Comparison of ENCODE assay signal across 12 mouse cellular contexts in genomic region chr2:151530378-151531230, GRCm38 (mm10). TPM values are rescaled to one million over a fixed set of nuclear protein-coding genes. Genes with fewer than 3 reads are reported as not detected.
A peak's percentile ranks its signal among the peaks of the same experiment; 100 is the strongest.
DNase-seq lines count a peak whose midpoint lies in the region; ATAC-seq lines count a peak whose summit lies in the region.
"Had no signal": no experiment of that assay in that cellular context is flagged by ENCODE, and none has a peak within 500 bp of the region (broad histone marks: within the 10 kb centered on the region; RNA-seq: fewer than 3 reads in every experiment).

No protein-coding gene starts in this region.

- H3K27me3 ChIP-seq in kidney, embryonic 16.5 days (ENCODE audit: insufficient read depth, low read length) = no peaks in the 10 kb centered on the region
- no peaks in the 10 kb centered on the region for H3K27me3 ChIP-seq in kidney, embryonic 15.5 days
- H3K27me3 ChIP-seq in lung, embryonic 16.5 days (ENCODE audit: control insufficient read depth, insufficient read depth, low read depth, low read length) = no peaks in the 10 kb centered on the region
- H3K27me3 ChIP-seq: embryonic facial prominence, embryonic 12.5 days; neural tube, embryonic 13.5 days had no signal

- no peak overlapping the region for H3K4me3 ChIP-seq in kidney, embryonic 16.5 days (ENCODE audit: low read length)
- no peak overlapping the region for H3K4me3 ChIP-seq in kidney, embryonic 15.5 days (replicated peaks)
- H3K4me3 ChIP-seq in lung, embryonic 16.5 days (ENCODE audit: low read length) = no peak overlapping the region
- H3K4me3 ChIP-seq: embryonic facial prominence, embryonic 12.5 days; neural tube, embryonic 13.5 days had no signal

- H3K36me3 ChIP-seq in kidney, embryonic 16.5 days (ENCODE audit: insufficient read depth, low read length) = no peaks in the 10 kb centered on the region
- no peaks in the 10 kb centered on the region for H3K36me3 ChIP-seq in kidney, embryonic 15.5 days
- H3K36me3 ChIP-seq in lung, embryonic 16.5 days (ENCODE audit: control insufficient read depth, insufficient read depth, low read length) = no peaks in the 10 kb centered on the region
- H3K36me3 ChIP-seq: embryonic facial prominence, embryonic 12.5 days had no signal

- DNase-seq in adrenal gland, postnatal 36 days = peak; percentile 37 to 40
- DNase-seq in thymus, postnatal 25 days = peak; percentile 65
- DNase-seq in ovary, postnatal 36 days (ENCODE audit: low spot score) = no peak
- DNase-seq in urinary bladder, adult 2 months (ENCODE audit: low spot score) = no peak
- no peak for DNase-seq in cerebellum, postnatal 10 days

- H3K4me1 ChIP-seq in kidney, embryonic 16.5 days (ENCODE audit: insufficient read depth, low read length) = no peaks in the 10 kb centered on the region
- 0 out of 2 replicates have a peak, but pooled peaks cover 2% of the 10 kb centered on the region for H3K4me1 ChIP-seq in kidney, embryonic 15.5 days
- peaks cover 10% of the 10 kb centered on the region for H3K4me1 ChIP-seq in lung, embryonic 16.5 days (replicated peaks; ENCODE audit: control insufficient read depth, insufficient read depth, low read length)
- H3K4me1 ChIP-seq: embryonic facial prominence, embryonic 12.5 days; neural tube, embryonic 13.5 days had no signal

- no peak overlapping the region for H3K27ac ChIP-seq in kidney, embryonic 16.5 days (ENCODE audit: low read length)
- H3K27ac ChIP-seq in kidney, embryonic 15.5 days = no peak overlapping the region
- peak overlapping the region; percentile 44 for H3K27ac ChIP-seq in lung, embryonic 16.5 days (ENCODE audit: low read length)
- H3K27ac ChIP-seq: embryonic facial prominence, embryonic 12.5 days; neural tube, embryonic 13.5 days had no signal

- no peak overlapping the region for H3K9ac ChIP-seq in kidney, embryonic 16.5 days (replicated peaks; ENCODE audit: low read length)
- no peak overlapping the region for H3K9ac ChIP-seq in kidney, embryonic 15.5 days
- H3K9ac ChIP-seq in lung, embryonic 16.5 days (ENCODE audit: low read length) = no peak overlapping the region
- H3K9ac ChIP-seq: embryonic facial prominence, embryonic 12.5 days; neural tube, embryonic 13.5 days had no signal

- 0 out of 2 replicates have a peak, but pooled peaks have one; percentile 29 for ATAC-seq in kidney, embryonic 16.5 days (ENCODE audit: low FRiP score, low TSS enrichment)
- no peak for ATAC-seq in kidney, embryonic 15.5 days (replicated peaks; ENCODE audit: low FRiP score)
- ATAC-seq in lung, embryonic 16.5 days (ENCODE audit: low read depth) = peak; percentile 51

- H3K4me2 ChIP-seq in kidney, embryonic 16.5 days (replicated peaks; ENCODE audit: low read depth, low read length) = no peak overlapping the region
- no peak overlapping the region for H3K4me2 ChIP-seq in kidney, embryonic 15.5 days
- H3K4me2 ChIP-seq in lung, embryonic 16.5 days (ENCODE audit: low read depth, low read length) = no peak overlapping the region
- H3K4me2 ChIP-seq: embryonic facial prominence, embryonic 12.5 days; neural tube, embryonic 13.5 days had no signal

- no peaks in the 10 kb centered on the region for H3K9me3 ChIP-seq in kidney, embryonic 16.5 days (ENCODE audit: low read length)
- H3K9me3 ChIP-seq in kidney, embryonic 15.5 days (replicated peaks) = no peaks in the 10 kb centered on the region
- peaks cover 2% of the 10 kb centered on the region; the same call in 1 of the 2 replicates for H3K9me3 ChIP-seq in lung, embryonic 16.5 days (ENCODE audit: control insufficient read depth, low read length)
- H3K9me3 ChIP-seq: embryonic facial prominence, embryonic 12.5 days; neural tube, embryonic 13.5 days had no signal

- 53% methylated on average over 8 of the region's 8 CpGs for WGBS in kidney, embryonic 16.5 days
- 50% methylated on average over 8 of the region's 8 CpGs for WGBS in kidney, embryonic 15.5 days
- 28% methylated on average over 8 of the region's 8 CpGs for WGBS in lung, embryonic 16.5 days

RNA-seq across cellular contexts. Expression of gene Fkbp1a, which starts 11.7 kb away (rescaled TPM):
- polyA plus RNA-seq in kidney, embryonic 16.5 days (2015; fragmentation: Nextera tagmentation; extraction: Ambion mirVana) = 723 and 752 TPM in 2 replicates
- 707 and 718 TPM in 2 replicates for polyA plus RNA-seq in kidney, embryonic 15.5 days (2015; fragmentation: Nextera tagmentation; extraction: Ambion mirVana)
- 100 to 1,000 TPM; 273 to 327 TPM for total RNA-seq in adrenal gland, postnatal 36 days (2021)
- polyA plus RNA-seq in lung, embryonic 16.5 days (2015; fragmentation: Nextera tagmentation; extraction: Ambion mirVana) = 699 and 778 TPM in 2 replicates
- 157 and 242 TPM in 2 replicates for polyA plus RNA-seq in urinary bladder, adult 2 months (2012; rRNA removed)

RNA-seq across cellular contexts. Expression of gene Nsfl1c, which starts 36.6 kb away (rescaled TPM):
- 250 and 255 TPM in 2 replicates for polyA plus RNA-seq in kidney, embryonic 16.5 days (2015; fragmentation: Nextera tagmentation; extraction: Ambion mirVana)
- polyA plus RNA-seq in kidney, embryonic 15.5 days (2015; fragmentation: Nextera tagmentation; extraction: Ambion mirVana) = 248 TPM in 2 replicates
- 100 to 1,000 TPM; 139 to 148 TPM for total RNA-seq in adrenal gland, postnatal 36 days (2021)
- polyA plus RNA-seq in lung, embryonic 16.5 days (2015; fragmentation: Nextera tagmentation; extraction: Ambion mirVana) = 192 and 200 TPM in 2 replicates
- 107 and 114 TPM in 2 replicates for polyA plus RNA-seq in urinary bladder, adult 2 months (2012; rRNA removed)

RNA-seq across cellular contexts. Expression of gene Sdcbp2, which starts 41.8 kb away (rescaled TPM):
- 1.7 and 2.4 TPM in 2 replicates for polyA plus RNA-seq in kidney, embryonic 16.5 days (2015; fragmentation: Nextera tagmentation; extraction: Ambion mirVana)
- polyA plus RNA-seq in kidney, embryonic 15.5 days (2015; fragmentation: Nextera tagmentation; extraction: Ambion mirVana) = 1.4 and 2.2 TPM in 2 replicates
- total RNA-seq in adrenal gland, postnatal 36 days (2021) = 1 to 10 TPM; 1.5 to 2.0 TPM
- 0.74 and 1.2 TPM in 2 replicates for polyA plus RNA-seq in lung, embryonic 16.5 days (2015; fragmentation: Nextera tagmentation; extraction: Ambion mirVana)
- polyA plus RNA-seq in urinary bladder, adult 2 months (2012; rRNA removed) = 32.0 and 49.0 TPM in 2 replicates

RNA-seq across cellular contexts. Expression of gene 4921509C19Rik, which starts 54.7 kb away (rescaled TPM):
- polyA plus RNA-seq in kidney, embryonic 16.5 days (2015; fragmentation: Nextera tagmentation; extraction: Ambion mirVana) = not detected in 2 replicates
- not detected in 2 replicates for polyA plus RNA-seq in kidney, embryonic 15.5 days (2015; fragmentation: Nextera tagmentation; extraction: Ambion mirVana)
- not detected for total RNA-seq in adrenal gland, postnatal 36 days (2021)
- not detected in 2 replicates for polyA plus RNA-seq in lung, embryonic 16.5 days (2015; fragmentation: Nextera tagmentation; extraction: Ambion mirVana)
- not detected in 2 replicates for polyA plus RNA-seq in urinary bladder, adult 2 months (2012; rRNA removed)
- total RNA-seq: left cerebral cortex, postnatal 25 days had no signal
- polyA plus RNA-seq: embryonic facial prominence, embryonic 12.5 days; gonadal fat pad, adult 2 months; neural tube, embryonic 13.5 days had no signal

Comparison
In these comparisons a context has a peak if more than half of its experiments do, and no peak if none do; other contexts are left out.
1. DNase-seq: peak in adrenal gland, postnatal 36 days (2 of 2) and thymus, postnatal 25 days (single experiment); none in ovary, postnatal 36 days (single experiment), urinary bladder, adult 2 months (single experiment) and cerebellum, postnatal 10 days (0 of 2).